Mouse (Mus musculus): ENCODE data around the gene Tdgf1.

- TF ChIP-seq TAL1 (IDR thresholded peaks at IDR 0.05; ENCODE audit: low read length) (no peak), GATA1 (IDR thresholded peaks at IDR 0.05; ENCODE audit: low read length) (no peak)
These were observed 42.1 kb upstream of the Tdgf1 start for GRCm38 (mm10) chr9:110988078-110988477.
